Mouse (Mus musculus) erythroblast, embryonic 14.5 days (primary cell): ENCODE data around the gene Tesk2. TPM values are rescaled to one million over a fixed set of nuclear protein-coding genes. Genes with fewer than 3 reads are reported as not detected.

ENCODE experiments used
- H3K27me3 ChIP-seq: 2 replicates; pipeline ENCODE4 v1.6.1; 2012; ENCODE audit warnings: inconsistent platforms; ENCODE audit not compliant: control insufficient read depth
- H3K36me3 ChIP-seq: 2 replicates; pipeline ENCODE4 v1.6.1; 2012; ENCODE audit warnings: mild to moderate bottlenecking, inconsistent platforms; ENCODE audit not compliant: control insufficient read depth
- H3K4me1 ChIP-seq: 2 replicates; pipeline ENCODE4 v1.6.1; 2012; ENCODE audit warnings: inconsistent platforms; ENCODE audit not compliant: control insufficient read depth
- H3K4me3 ChIP-seq: replicated peaks from 2 replicates; pipeline ENCODE3; 2012; ENCODE audit warnings: moderate library complexity, mild to moderate bottlenecking, inconsistent platforms
- H3K9me3 ChIP-seq: 2 replicates; pipeline ENCODE4 v1.6.1; 2012; ENCODE audit warnings: low read length, inconsistent platforms, mixed read lengths; ENCODE audit not compliant: control insufficient read depth
- GATA1 ChIP-seq: IDR thresholded peaks from 2 replicates; pipeline ENCODE4 v1.6.1; 2012; ENCODE audit warnings: low read length, inconsistent platforms, mixed read lengths
- TAL1 ChIP-seq: IDR thresholded peaks from 3 replicates; pipeline ENCODE4 v1.6.1; 2012; ENCODE audit warnings: low read length, inconsistent platforms, mixed read lengths
- polyA plus RNA-seq: library from polyadenylated mRNA; stranded (reverse); fragments of >175 nt; gene quantifications from 2 replicates; pipeline ENCODE4 v1.2.3, GENCODE M21; 2012

Tesk2 gene
- polyA plus RNA-seq, 1 experiment = 0.01 TPM

- H3K36me3 ChIP-seq = no peaks in the 10 kb centered on the region
- no peaks in the 10 kb centered on the region for H3K27me3 ChIP-seq
- no peak for TF ChIP-seq GATA1
- no peak for TF ChIP-seq TAL1
- no peak overlapping the region for H3K4me3 ChIP-seq
- H3K9me3 ChIP-seq = no peaks in the 10 kb centered on the region
- peaks cover 2% of the 10 kb centered on the region; the same call in 1 of the 2 replicates for H3K4me1 ChIP-seq
These were observed 10.3 kb downstream of the Tesk2 start for GRCm38 (mm10) chr4:116731077-116731476.

- H3K36me3 ChIP-seq = no peaks in the 10 kb centered on the region
- no peaks in the 10 kb centered on the region for H3K27me3 ChIP-seq
- H3K4me3 ChIP-seq = no peak overlapping the region
- peaks cover 2% of the 10 kb centered on the region; the same call in 1 of the 2 replicates for H3K4me1 ChIP-seq
- TF ChIP-seq GATA1 = no peak
- no peak for TF ChIP-seq TAL1
- no peaks in the 10 kb centered on the region for H3K9me3 ChIP-seq
These were observed 11.6 kb downstream of the Tesk2 start for GRCm38 (mm10) chr4:116732355-116732754.

- Histone ChIP-seq H3K9me3 (no peaks in the 10 kb centered on the region), H3K27me3 (no peaks in the 10 kb centered on the region), H3K36me3 (no peaks in the 10 kb centered on the region), H3K4me3 (no peak overlapping the region), H3K4me1 (peaks cover 2% of the 10 kb centered on the region; the same call in 1 of the 2 replicates)
- no peak for TF ChIP-seq GATA1
- TF ChIP-seq TAL1 = no peak
These were observed 14.2 kb downstream of the Tesk2 start for GRCm38 (mm10) chr4:116734996-116735395.

- H3K4me1 ChIP-seq = no peaks in the 10 kb centered on the region
- no peaks in the 10 kb centered on the region for H3K9me3 ChIP-seq
- no peaks in the 10 kb centered on the region for H3K27me3 ChIP-seq
- no peaks in the 10 kb centered on the region for H3K36me3 ChIP-seq
- no peak for TF ChIP-seq GATA1
- TF ChIP-seq TAL1 = no peak
- H3K4me3 ChIP-seq = no peak overlapping the region
These were observed 18.4 kb downstream of the Tesk2 start for GRCm38 (mm10) chr4:116738972-116739751.

GRCm38 (mm10) chr4:116749750-116750149 lies 29.0 kb downstream of the Tesk2 start:
- H3K9me3 ChIP-seq = no peaks in the 10 kb centered on the region
- no peak overlapping the region for H3K4me3 ChIP-seq
- no peaks in the 10 kb centered on the region for H3K4me1 ChIP-seq
- no peaks in the 10 kb centered on the region for H3K36me3 ChIP-seq
- no peaks in the 10 kb centered on the region for H3K27me3 ChIP-seq
- TF ChIP-seq GATA1 = no peak
- TF ChIP-seq TAL1 = no peak

GRCm38 (mm10) chr4:116761914-116762313 lies 41.2 kb downstream of the Tesk2 start:
- Histone ChIP-seq H3K27me3 (no peaks in the 10 kb centered on the region), H3K9me3 (no peaks in the 10 kb centered on the region)

GRCm38 (mm10) chr4:116764001-116764400 lies 43.3 kb downstream of the Tesk2 start:
- no peak overlapping the region for H3K4me3 ChIP-seq
- peaks cover 7% of the 10 kb centered on the region for H3K4me1 ChIP-seq
- H3K27me3 ChIP-seq = no peaks in the 10 kb centered on the region
- no peaks in the 10 kb centered on the region for H3K9me3 ChIP-seq
- TF ChIP-seq TAL1 (no peak), GATA1 (no peak)
- H3K36me3 ChIP-seq = no peaks in the 10 kb centered on the region

More at GRCm38 (mm10) chr4:116761914-116762313, 41.2 kb downstream of the Tesk2 start:
- Histone ChIP-seq H3K4me1 (no peaks in the 10 kb centered on the region), H3K36me3 (no peaks in the 10 kb centered on the region), H3K4me3 (no peak overlapping the region)
- TF ChIP-seq TAL1 (no peak), GATA1 (no peak)

GRCm38 (mm10) chr4:116768510-116768909 lies 47.8 kb downstream of the Tesk2 start:
- H3K27me3 ChIP-seq = no peaks in the 10 kb centered on the region
- TF ChIP-seq GATA1 (no peak), TAL1 (no peak)
- H3K4me1 ChIP-seq = peaks cover 11% of the 10 kb centered on the region
- H3K36me3 ChIP-seq = no peaks in the 10 kb centered on the region
- H3K4me3 ChIP-seq = no peak overlapping the region
- no peaks in the 10 kb centered on the region for H3K9me3 ChIP-seq

- H3K4me3 ChIP-seq = no peak overlapping the region
- H3K9me3 ChIP-seq = no peaks in the 10 kb centered on the region
- H3K27me3 ChIP-seq = no peaks in the 10 kb centered on the region
- H3K4me1 ChIP-seq = peaks cover 11% of the 10 kb centered on the region
- H3K36me3 ChIP-seq = no peaks in the 10 kb centered on the region
- TF ChIP-seq GATA1 = no peak
- TF ChIP-seq TAL1 = no peak
These were observed 48.3 kb downstream of the Tesk2 start for GRCm38 (mm10) chr4:116769060-116769459.

- TF ChIP-seq GATA1 = no peak
- no peak for TF ChIP-seq TAL1
- Histone ChIP-seq H3K4me1 (no peaks in the 10 kb centered on the region), H3K9me3 (no peaks in the 10 kb centered on the region), H3K4me3 (no peak overlapping the region), H3K36me3 (no peaks in the 10 kb centered on the region), H3K27me3 (no peaks in the 10 kb centered on the region)
These were observed 55.6 kb downstream of the Tesk2 start for GRCm38 (mm10) chr4:116776391-116776790.
